Mouse (Mus musculus) cerebellum, adult 11 months (tissue): ENCODE data around the gene Lrrc3c.
A peak's percentile ranks its signal among the peaks of the same experiment; 100 is the strongest.

Experiments used
- DNase-seq: peaks from one replicate; pipeline ENCODE4 v3.0.0; 2022

Gene Lrrc3c

DNA sequence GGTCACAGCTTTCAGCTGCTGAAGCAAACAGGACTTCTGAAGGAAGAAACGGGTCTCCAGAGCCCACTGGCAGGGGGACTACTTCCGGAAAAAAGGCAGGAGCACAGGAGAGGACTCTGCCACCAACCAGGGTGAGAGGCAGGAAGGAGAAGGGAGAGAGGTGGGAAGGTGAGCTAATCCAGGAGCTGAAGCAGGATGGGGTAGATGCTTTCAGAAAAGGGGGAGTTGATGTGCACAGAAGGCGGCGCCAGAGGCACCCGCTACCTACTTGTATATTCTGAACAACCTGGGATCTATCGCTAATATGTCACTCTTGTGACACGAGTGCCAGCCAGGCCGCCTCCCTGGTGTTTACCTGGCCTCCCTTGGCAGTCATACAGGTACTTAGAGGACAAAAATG is at the start of gene Lrrc3c:
Lrrc3c (plus strand) TSS at position 301 of the 400 bp plus-strand sequence.
- no peak for DNase-seq

DNA sequence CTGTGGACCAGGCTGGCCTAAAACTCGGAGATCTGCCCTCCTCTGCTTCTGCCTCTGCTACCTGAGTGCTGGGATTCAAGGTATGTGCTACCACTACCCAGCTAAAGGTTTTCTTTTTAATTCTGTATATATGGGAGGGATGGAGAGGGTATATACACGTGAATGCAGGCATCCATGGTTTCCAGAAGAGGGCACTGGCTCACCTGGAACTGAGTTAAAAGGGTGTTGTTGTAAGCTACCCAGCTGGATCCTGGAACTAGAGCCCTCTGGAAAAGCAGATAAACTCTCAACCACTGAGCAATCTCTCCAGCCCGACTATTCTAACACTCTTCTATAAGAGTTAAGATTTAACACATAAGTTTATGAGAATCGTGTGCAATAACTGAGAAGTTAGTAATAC is 48.7 kb upstream of the Lrrc3c start:
- no peak for DNase-seq

DNA sequence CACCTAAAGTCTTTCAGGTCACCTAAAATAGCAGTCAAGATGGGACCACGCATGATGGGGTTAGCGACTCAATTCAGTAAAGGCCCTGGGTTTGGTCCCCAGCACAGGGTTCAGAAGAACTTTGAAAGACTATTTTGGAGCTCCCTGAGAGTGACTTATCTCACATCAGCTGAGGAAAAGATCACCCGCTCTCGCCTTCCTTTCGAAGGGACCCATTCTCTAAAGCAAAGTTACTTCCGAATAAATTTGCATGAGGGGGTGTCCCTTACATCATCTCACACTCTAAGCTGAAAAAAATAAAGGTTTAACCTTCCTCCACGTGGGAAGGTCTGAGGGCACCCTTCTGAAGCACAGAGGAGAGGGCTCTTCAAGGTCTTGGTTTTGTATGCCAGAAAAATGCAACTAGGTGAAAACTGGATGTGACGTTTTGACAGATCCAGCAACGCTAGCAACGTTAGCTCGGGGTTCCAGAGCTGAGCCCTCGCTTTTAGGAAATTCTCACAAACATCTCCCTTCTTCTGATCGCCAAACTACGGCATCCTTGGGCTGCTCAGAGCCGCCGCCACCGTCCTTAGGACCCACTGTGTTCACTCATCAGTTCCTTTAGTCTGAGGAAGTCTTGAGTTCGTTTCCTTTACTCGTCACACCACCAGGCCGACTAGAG is 47.6 kb upstream of the Lrrc3c start:
- DNase-seq: no peak

DNA sequence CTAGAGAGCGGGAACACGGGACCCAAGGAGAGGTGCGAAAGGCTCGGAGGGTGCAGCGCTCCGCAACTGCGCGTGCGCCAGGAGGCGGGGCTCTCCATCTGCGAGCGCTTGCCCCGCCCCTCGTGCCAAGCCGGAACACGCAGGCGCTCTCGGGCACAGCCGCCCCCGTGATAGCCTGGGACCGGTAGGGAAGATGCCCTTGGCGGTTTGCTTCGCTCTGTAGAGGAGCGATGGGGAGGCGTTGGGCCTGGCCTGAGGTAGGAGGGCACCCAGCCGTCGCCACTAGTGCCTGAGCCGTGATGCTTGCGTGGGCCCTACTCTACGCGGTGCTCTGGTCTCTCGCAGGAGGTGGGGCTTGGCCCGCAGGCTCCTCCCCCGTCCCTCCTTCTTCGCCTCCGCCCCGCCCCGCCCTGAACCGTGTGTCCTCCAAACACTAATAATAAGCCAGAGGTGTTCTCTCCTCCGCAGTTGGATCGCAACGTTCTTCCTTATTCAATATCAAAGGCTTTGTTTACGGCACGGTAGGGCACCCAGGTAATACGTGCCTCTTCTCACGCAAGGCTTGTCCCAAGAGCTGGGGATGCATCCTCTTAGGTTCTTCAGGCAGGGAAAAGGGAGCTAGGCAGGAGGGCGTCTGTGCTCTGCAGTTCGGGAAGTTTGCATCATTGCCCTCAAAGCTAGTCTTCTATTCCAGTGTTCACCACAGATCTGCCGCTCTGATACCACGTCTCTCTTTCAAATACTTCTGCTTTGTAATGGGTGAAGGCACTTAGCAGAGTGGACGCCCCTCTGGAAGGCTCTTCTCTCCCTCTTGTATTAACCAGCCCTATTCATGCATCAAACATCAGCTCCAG is 46.9 kb upstream of the Lrrc3c start, which contains the start of gene Zpbp2:
Zpbp2 (plus strand) TSS at position 123 of the 854 bp plus-strand sequence.
- peak; percentile 91 for DNase-seq

DNA sequence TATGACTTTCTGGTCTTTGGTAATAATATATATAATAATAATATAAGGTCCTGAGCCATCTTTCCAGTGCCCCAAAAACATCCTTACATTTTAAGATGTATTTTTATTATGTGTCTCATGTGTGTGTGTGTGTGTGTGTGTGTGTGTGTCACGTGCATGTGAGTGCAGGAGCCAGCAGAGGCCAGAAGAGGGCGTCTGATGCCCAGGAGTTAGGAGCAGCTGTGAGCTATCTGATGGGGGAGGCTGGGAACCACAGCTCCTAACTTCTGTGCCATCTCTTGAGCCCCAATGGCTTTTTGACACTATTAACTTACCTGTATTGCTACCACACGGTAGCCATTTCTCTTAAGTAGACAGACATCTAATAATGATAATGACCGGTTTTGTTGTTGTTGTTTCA is 44.1 kb upstream of the Lrrc3c start:
- DNase-seq: no peak

DNA sequence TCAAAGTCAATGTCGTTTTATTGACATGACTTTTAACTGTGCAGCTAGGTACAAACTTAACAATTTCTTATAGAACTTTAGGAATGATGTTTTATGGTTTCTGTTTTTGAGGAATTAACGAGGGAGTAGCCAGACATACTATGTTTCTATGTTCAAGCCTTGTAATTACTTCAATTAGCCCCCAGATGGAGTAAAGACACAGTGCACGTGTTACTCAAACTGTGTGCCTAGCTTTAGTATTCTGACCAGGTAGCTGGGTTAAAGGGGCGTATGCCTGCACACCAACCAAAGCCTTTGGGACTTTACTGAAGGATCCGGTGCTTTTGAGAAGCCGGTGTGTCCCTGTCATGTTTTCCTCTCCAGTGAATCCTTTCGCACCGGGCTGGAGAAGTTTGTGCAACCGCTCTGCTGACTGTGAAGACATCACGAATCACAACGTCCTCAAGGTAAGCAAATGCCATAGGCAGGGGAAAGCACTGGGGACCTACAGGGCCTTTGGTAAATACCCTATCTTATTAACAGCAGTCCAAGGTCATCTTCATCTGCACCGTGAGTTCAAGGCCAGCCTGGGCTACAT is 42.9 kb upstream of the Lrrc3c start:
- no peak for DNase-seq

DNA sequence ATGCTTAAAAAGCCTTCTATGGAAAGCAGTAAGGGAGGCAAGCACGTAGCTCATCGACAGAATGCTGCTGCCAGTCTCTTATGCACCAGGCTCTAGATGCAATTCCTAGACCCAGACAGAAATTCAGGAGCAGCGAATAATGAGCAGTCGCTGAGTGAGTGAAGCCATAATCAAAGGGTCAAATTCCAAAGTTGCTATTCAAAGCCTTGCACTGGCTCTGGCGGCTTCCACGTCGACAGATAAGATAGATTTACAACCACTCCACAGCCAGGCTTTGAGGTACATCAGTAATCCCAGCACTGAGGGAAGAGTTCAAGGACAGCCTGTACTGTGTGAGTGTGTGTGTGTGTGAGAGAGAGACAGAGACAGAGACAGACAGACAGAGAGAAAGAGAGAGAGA is 37.1 kb upstream of the Lrrc3c start:
- no peak for DNase-seq

DNA sequence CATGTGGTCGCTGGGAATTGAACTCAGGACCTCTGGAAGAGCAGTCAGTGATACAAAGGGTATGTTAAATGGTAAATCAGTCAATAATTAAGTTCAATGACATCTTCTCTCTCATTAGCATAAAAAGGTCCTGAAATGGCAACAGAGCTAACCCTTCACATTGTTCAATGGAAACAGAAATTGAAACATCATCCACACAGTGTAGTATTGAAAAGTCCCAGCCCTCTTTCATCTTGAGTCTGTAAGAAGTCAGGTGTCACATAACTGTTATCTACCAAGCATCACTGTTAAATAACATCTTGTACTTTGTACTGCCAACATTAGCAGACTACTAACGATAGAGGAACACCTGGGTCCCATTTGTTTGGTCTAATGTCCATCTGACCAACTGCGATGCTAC is 35.1 kb upstream of the Lrrc3c start:
- DNase-seq: no peak

DNA sequence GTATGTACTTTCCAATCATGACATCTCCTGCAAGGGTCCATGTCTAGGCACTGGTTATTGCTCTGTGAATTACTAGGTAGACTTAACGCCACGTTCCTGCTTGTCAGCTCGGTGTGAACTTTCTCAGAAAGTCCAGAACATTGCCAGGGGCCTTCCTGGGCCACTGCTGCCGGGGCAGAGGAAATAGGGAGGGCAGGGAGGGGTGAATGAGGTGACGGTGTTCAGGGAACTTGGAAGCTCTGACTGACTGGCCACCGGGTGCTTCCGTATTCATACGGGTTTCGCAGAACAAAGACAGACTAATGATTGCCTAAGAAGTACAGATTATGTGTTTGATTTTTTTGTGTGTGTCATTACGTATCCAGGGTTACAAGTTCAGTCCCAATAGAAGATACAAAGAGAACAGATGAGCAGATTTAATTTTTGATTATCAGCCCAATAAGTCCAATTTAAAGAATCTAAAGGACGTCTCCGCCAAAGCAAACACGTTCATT is 34.1 kb upstream of the Lrrc3c start:
- DNase-seq: no peak

DNA sequence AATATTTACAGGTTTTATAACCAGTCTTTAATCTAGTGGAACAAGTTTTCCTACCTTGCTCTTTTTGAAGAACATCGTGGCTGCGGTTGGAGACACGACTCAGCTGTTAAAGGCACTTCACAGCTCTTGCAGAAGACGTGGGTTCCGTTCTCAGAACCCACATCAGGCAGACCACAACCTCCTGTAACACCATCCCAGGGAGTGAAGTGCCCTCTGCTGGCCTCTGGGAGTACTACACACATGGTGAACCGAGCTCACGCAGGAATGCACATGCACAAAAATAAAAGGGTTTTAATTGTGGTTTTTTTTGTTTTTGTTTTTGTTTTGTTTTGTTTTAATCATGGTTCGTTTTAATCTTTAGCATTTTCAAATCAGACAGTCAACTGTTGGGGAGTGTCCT is 29.8 kb upstream of the Lrrc3c start:
- no peak for DNase-seq

DNA sequence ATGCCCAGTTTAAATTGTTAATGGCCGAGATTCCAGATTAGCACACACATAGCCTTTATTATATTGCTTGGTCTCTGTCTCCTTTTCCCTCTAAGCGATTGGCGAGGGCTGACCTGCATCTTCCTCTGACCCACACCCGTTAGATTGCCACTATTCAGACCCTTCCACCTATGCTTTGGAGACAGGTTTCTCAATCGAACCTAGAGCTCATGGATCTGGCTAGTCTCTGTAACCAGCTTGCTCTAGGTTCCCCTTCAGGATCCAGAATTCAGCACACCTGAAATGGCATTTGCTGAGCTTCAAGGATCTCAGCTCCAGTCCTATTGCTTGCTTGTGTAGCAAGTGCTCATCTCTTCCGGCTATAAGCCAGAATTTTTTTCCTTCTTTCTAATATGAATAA is 28.6 kb upstream of the Lrrc3c start:
- DNase-seq: no peak

DNA sequence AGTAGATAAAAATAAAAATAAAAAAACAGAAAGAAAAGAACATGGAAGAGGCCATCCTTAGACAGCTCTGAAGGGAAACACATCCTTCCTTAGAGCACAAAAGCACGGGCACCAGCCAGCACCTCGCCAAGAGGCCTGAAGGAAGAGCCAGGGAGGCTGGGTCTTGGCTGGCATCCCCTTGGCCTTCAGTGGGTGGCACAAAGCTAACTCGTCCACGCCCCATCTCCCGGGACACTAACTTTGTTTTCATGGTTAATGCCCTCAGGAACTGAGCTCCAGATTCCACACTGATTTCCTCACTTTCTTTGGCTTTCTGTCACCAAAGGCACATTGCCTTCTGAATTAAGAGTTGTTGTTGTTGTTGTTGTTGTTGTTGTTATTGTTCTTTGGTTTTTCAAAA is 20.3 kb upstream of the Lrrc3c start:
- no peak for DNase-seq

DNA sequence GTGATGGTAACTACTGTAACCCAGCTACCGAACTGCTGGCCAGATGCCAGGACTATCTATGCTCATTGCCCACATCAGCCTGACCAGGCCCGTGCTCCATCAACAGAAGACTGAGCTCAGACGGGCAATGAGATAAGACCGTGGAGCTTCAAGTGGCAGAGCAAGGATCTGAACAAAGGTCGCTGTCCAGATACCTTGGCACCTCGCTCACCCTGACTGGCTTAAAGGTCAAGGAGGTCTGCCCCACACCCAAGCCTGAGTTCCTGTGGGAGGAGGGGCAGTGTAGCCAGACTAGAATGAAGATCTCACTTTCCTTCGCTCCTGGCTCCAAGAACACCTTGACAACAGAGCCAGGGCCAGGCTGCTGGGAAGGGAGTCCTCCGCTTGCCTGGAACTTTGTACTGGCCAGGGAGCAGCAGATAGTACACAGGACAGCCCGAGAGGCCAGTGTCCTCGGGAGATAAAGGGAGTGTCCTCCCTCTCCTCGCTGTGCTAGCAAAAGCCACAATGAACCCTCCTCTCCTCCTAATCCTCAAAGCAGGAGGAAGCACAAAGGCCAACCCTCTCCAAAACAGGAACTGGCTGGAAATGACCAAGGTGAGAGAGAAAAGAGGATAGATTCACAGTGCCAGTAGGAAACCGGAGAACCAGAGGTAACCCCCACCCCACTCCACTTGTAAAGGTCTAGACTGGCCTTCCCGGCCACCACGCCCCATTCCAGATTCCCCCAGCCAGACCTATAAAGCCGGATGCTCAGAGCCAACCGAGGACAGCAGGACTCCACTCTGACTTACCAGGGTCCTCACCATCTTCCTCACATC is 17.6 kb upstream of the Lrrc3c start:
- DNase-seq: no peak

DNA sequence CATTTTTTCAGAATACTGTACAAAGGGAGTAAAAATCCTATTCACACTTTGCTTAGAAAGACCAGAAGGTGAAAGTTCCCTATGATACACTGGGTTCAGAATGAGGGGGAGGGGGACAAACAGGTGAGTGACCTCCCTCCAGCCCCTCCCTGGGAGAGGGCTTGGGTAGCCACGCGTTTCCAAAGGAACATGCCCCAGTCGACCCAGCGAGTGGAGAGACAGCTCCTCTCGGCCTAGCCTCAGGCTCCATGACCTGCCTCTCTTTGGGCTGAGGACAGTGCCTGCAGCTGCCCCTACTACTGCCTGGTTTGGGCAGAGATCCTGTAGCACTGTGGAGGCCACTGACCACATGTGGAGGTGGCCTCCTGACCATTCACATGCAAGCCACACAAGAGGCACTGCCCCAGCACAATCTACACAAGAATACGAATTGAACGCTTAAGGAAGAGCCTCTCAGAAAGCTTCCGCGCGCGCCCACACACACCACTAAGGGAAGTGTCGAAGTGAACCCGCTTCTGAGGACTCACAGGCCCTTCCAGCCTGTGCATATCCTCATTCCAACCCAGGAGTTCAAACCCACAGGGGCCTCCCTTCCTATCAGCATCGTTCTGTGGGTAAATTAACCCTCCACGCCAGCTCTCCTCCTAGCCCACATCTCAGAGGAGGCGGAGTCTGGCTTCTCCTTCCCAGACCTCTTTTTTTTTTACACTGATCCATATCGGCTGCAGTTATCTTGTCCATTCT is 16.6 kb upstream of the Lrrc3c start:
- DNase-seq: no peak

DNA sequence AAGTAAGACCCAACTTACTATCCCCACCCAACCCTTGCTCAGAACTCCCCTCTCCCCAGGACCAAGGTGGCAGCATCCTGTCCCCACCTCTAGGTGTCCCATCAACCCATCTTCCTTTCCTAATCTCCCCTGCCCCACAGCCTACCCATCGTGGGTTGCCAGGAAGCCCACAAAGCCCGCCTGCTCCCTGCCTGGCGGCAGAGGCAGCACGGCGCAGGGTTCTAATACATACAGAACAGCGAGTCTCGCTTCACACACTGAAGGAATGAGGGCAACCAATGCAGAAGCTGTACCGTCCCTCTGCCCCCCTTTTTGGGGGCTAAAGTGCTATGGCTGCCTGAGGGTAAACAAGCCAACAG is 16.1 kb upstream of the Lrrc3c start:
- no peak for DNase-seq

DNA sequence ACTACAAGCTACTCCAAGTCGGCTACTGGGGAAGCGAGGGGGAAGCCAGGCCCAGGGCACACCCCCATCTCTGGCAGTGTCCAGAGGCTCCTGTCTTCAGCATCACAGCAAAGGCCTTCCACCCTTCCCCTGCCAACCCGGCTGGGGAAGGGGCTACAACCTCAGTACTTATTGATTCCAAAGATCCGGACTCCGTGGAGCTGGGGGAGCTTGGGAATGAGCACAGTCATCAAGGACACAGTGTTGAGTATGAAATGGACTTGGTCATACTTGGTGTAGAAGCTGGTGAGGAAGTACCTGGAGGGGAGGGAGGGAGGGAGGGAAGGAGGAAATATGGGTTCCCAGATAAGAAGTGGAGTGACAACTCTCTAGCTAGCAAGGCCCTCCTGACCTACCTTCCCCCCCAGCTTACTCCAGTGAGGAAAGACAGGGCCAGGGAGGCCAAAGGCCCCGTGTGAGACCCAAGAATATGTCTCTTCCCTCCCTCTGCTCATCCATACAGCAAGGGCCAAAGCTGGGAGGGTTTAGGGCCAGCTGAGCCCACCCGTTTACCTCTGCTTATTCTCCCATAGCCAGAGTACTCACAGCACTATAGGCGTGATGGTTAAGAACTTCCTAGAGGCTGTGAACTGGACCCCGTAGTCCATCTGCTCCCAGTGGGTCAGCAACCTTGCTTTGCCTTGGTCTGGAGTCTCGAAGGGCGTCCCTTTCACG is 15.4 kb upstream of the Lrrc3c start:
- no peak for DNase-seq

DNA sequence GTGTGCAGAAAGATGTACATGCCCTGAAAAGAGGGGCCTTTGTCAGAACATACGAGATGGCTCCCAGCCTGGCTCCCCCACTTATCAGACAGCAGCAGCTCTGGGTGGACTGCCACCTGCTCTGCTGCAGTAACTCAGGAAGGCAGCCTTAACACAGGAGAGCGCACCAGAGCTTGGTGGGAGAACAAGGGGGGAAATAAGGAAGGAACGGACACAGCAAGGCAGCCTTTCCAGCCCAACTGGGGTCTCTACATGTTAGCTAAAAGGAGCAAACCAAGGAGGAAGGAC is 14.9 kb upstream of the Lrrc3c start:
- DNase-seq: no peak

DNA sequence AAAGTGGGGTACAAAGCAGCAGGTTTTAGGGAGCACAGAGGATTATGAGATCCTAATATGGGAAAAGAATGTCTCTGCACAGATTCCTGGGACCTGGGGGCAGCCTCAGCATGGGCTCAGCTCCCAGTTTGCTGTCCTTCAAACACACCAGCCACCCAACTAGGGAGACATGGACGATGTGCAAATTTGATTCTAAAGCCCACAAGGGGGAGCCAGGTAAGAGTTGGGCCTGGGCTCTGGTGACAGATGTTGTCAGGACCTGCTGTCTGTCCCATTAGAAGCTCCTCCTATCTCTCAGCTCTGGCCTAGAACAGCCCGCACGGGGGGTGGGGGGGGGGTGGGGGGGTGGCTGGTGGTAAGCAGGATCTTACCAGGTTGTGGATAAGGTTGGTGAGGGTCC is 14.5 kb upstream of the Lrrc3c start:
- DNase-seq: no peak

DNA sequence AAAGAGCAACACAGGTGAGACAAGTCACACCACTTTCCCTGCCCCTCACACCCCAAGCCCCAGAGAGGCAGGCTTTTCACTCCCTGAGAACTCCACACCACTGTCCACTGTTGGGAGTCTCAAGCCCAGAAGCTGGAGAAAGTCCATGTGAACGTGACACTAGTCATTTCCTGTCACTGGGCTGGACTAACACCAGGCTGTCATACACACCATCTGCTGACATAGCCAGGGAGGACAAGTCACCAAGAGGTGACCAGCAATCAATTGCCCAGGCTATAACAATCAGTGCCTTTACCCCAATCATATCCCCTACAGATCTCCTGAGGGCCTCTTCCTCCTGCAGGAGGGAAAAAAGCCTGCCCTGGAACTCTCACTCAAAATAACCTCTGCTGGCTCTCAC is 13.9 kb upstream of the Lrrc3c start:
- DNase-seq: no peak

DNA sequence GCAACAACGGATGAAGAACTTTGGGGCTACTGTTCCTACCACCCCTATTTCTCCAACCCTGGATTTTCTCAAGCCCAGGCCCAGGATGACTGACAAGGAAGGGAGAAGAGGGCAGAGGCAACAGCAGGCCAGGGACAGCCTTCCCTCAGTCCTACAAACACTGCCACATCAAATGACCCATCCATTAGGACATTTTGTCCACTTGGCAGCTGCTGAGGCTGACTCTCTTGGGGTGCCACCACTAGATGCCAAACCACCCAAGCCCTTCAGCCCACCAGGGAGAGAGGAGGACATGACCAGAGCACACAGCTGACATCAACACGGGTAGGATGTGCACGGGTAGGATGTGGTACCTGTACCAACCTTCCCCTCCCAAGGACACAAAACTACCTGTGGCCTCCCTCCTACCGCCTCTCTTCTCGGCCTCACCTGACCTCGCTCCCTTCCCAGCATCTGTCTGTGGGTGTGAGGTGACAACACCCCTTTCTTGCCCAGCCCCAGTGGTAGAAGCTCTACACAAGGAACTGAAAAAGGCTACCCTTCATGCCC is 13.4 kb upstream of the Lrrc3c start:
- no peak for DNase-seq

DNA sequence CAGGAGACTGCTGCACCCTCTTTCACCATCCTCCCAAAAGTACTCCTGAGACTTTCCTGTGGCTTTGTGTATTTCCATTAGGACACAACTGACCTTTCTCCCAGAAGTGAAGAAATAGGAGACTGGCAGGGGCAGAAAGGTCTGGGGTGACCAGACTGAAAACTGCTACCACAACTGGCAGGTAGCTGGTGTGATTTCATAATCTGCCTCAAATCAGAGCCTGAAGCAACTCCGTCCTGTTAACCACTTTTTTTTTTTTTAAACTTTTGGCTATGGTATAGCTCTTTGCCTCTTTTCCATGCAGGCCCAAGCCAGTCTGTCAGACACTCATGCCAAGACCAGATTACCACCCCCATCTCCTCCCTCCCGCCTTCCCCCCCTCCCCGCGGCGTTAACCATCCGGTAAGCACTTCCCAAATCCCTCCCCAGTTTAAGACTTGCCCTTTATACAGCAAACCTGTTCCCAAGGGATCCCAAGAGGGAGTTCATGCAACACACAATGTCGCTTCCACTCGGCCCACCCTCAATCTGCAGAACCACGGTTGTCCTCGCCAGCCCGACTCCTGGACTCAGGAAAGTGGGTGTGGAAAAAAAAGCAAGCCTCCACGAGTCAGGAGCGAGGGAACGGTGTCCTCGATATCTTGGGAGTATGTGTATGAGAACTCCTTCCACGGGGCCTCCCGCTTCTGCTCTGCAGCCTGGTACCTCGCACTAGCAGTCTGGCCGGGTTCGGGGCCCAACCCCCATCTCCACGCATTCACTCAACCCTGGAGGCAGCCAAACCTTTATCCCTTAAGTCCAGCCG is 11.8 kb upstream of the Lrrc3c start:
- DNase-seq: no peak
